Mouse (Mus musculus) liver, adult 2 months (tissue): Measurements from ENCODE around the gene Bcar3.

ENCODE experiments used
- CTCF ChIP-seq: fragments of 200-500 bp; IDR thresholded peaks from 2 replicates; pipeline ENCODE4 v1.5.1; 2011; ENCODE audit warnings: low read depth, low read length, control low read depth
- POLR2A ChIP-seq: fragments of 200-500 bp; IDR thresholded peaks from 2 replicates; pipeline ENCODE4 v1.6.1; 2011; ENCODE audit warnings: low read length, control low read depth; ENCODE audit not compliant: insufficient read depth; ENCODE audit errors: extremely low read depth

DNA sequence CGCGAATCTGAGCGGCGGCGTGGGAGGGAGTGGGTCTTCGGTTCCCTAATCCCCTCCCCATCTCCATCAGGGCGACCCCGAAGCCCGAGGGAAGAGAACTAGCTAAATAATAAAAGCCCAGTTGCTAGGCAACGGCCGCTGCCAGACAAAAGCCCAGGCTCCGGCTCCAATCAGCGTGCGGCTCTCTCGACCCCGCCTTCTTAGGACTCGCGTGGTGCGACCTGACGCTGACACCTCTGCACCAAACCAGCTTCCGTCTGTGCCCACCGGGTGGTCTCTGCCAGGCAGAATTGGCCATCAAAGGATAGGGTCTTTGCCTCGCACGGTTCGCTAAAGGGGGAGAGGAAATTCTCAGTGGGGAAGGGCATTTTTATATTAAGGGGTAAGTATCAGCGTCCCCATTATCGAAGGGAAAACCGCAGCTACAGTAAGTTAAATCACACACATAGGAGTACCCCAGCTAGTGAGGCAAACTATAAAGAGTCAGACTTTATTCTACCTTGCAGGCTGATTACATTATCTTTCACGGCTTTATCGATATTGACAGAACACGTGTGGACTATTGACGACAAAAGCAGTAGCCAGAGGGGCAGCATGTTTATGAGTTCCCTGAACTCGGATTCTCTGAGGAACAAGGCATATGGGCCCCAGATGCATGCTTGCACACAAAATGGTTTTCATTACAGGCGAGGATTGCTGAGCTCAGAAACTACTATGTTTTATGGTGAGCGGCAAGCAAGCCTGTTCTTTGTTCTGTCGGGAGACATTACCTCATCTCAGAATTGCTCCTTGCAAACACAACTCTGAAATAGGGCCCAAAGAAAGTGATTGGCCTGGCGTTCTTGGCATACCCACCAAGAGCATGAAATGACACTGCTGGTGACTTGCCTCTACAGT lies at the start of gene Bcar3:
- TF ChIP-seq POLR2A, result no peak
- TF ChIP-seq CTCF, result no peak
